Mouse (Mus musculus) kidney, adult 2 months (tissue): ENCODE measurements at regions not wholly inside any gene's neighbourhood (a gene's known extent, or its start where the extent isn't known, plus 50 kb on each side); places are given as distances from the start of the nearest gene placed in this dataset.

Source experiments
- CTCF ChIP-seq: fragments of 200-500 bp; conservative IDR thresholded peaks from 2 replicates; pipeline ENCODE4 v1.5.1; 2011; ENCODE audit warnings: low read depth, mild to moderate bottlenecking, control low read depth, low read length, moderate library complexity, mixed read lengths; ENCODE audit not compliant: insufficient read depth, insufficient read length
- POLR2A ChIP-seq: fragments of 200-500 bp; IDR thresholded peaks from one replicate; pipeline ENCODE4 v1.6.1; 2011; ENCODE audit warnings: low read depth, low read length, control low read depth

GRCm38 (mm10) chr8:92540636-92541035, 133.5 kb upstream of the Irx6 start:
- TF ChIP-seq POLR2A (no peak), CTCF (no peak)
